Mouse (Mus musculus): Measurements from ENCODE around the gene Uso1. TPM values are rescaled to one million over a fixed set of nuclear protein-coding genes. Genes with fewer than 3 reads are reported as not detected.

Uso1 gene
- total RNA-seq, 1 experiment = 51.6 TPM

- Histone ChIP-seq H3K4me1 (ENCODE audit: control insufficient read depth in 2 of 2, insufficient read depth in 2 of 2, low read length in 2 of 2, poor library complexity in 1 of 2) (peaks cover 2 to 12% of the 10 kb centered on the region in 2 experiments; a peak in 3 of 4 replicates), H3K9me3 (ENCODE audit: control insufficient read depth, insufficient read depth, low read depth, low read length) (no peaks in the 10 kb centered on the region), H3K36me3 (ENCODE audit: control insufficient read depth, insufficient read depth, low read length, poor library complexity, severe bottlenecking) (no peaks in the 10 kb centered on the region), H3K9ac (ENCODE audit: insufficient read depth, low read depth, low read length, poor library complexity, severe bottlenecking) (peak overlapping the region; percentile 81), H3K4me3 (ENCODE audit: insufficient read depth in 1 of 2, low read depth in 1 of 2, low read length in 2 of 2, poor library complexity in 1 of 2, severe bottlenecking in 1 of 2) (peak overlapping the region; percentile 78 to 84), H3K27ac (ENCODE audit: insufficient read depth, low read depth, low read length, poor library complexity, severe bottlenecking) (no peak overlapping the region)
- TF ChIP-seq CHD2 (IDR thresholded peaks at IDR 0.05; ENCODE audit: low read depth, low read length) = no peak
- peak; percentile 58; the same call in 1 of the 2 replicates for TF ChIP-seq HCFC1 (IDR thresholded peaks at IDR 0.05; ENCODE audit: borderline replicate concordance, insufficient read depth, low read length)
- no peak for TF ChIP-seq MAFK (IDR thresholded peaks at IDR 0.05; ENCODE audit: insufficient read depth, low read depth, low read length)
- TF ChIP-seq ZC3H11A (IDR thresholded peaks at IDR 0.05; ENCODE audit: borderline replicate concordance, low read depth, low read length) = no peak
- TF ChIP-seq ZNF384 (IDR thresholded peaks at IDR 0.05; ENCODE audit: low read depth, low read length) = no peak
- no peak for DNase-seq (ENCODE audit: low read depth, low spot score)
- in situ Hi-C loops (cut with MboI; ENCODE audit: low sequenced_read_pairs in 2 of 2, unreplicated experiment in 2 of 2) = no loop called here
Observed at GRCm38 (mm10) chr5:92138093-92138621, 419 bp downstream of the Uso1 start.

- Histone ChIP-seq H3K4me3 (ENCODE audit: insufficient read depth in 1 of 2, low read depth in 1 of 2, low read length in 2 of 2, poor library complexity in 1 of 2, severe bottlenecking in 1 of 2) (no peak overlapping the region), H3K27ac (ENCODE audit: insufficient read depth, low read depth, low read length, poor library complexity, severe bottlenecking) (no peak overlapping the region), H3K9ac (ENCODE audit: insufficient read depth, low read depth, low read length, poor library complexity, severe bottlenecking) (0 out of 2 replicates have a peak overlapping the region, but pooled peaks have one; percentile 12), H3K4me1 (ENCODE audit: control insufficient read depth in 2 of 2, insufficient read depth in 2 of 2, low read length in 2 of 2, poor library complexity in 1 of 2) (peaks cover 2 to 8% of the 10 kb centered on the region in 2 experiments; a peak in 2 of 4 replicates), H3K9me3 (ENCODE audit: control insufficient read depth, insufficient read depth, low read depth, low read length) (no peaks in the 10 kb centered on the region), H3K36me3 (ENCODE audit: control insufficient read depth, insufficient read depth, low read length, poor library complexity, severe bottlenecking) (no peaks in the 10 kb centered on the region)
- in situ Hi-C loops (cut with MboI; ENCODE audit: low sequenced_read_pairs in 2 of 2, unreplicated experiment in 2 of 2) = no loop called here
- no peak for DNase-seq (ENCODE audit: low read depth, low spot score)
- TF ChIP-seq ZC3H11A (IDR thresholded peaks at IDR 0.05; ENCODE audit: borderline replicate concordance, low read depth, low read length) (no peak), MAFK (IDR thresholded peaks at IDR 0.05; ENCODE audit: insufficient read depth, low read depth, low read length) (no peak), HCFC1 (IDR thresholded peaks at IDR 0.05; ENCODE audit: borderline replicate concordance, insufficient read depth, low read length) (no peak), CHD2 (IDR thresholded peaks at IDR 0.05; ENCODE audit: low read depth, low read length) (no peak), ZNF384 (IDR thresholded peaks at IDR 0.05; ENCODE audit: low read depth, low read length) (no peak)
Observed at GRCm38 (mm10) chr5:92139191-92139590, 1.5 kb downstream of the Uso1 start.

- no peak overlapping the region for H3K4me3 ChIP-seq (ENCODE audit: insufficient read depth in 1 of 2, low read depth in 1 of 2, low read length in 2 of 2, poor library complexity in 1 of 2, severe bottlenecking in 1 of 2)
- no peaks in the 10 kb centered on the region for H3K36me3 ChIP-seq (ENCODE audit: control insufficient read depth, insufficient read depth, low read length, poor library complexity, severe bottlenecking)
- TF ChIP-seq CHD2 (IDR thresholded peaks at IDR 0.05; ENCODE audit: low read depth, low read length) (no peak), MAFK (IDR thresholded peaks at IDR 0.05; ENCODE audit: insufficient read depth, low read depth, low read length) (no peak), ZNF384 (IDR thresholded peaks at IDR 0.05; ENCODE audit: low read depth, low read length) (no peak), HCFC1 (IDR thresholded peaks at IDR 0.05; ENCODE audit: borderline replicate concordance, insufficient read depth, low read length) (no peak), ZC3H11A (IDR thresholded peaks at IDR 0.05; ENCODE audit: borderline replicate concordance, low read depth, low read length) (no peak)
- peaks cover 2 to 8% of the 10 kb centered on the region in 2 experiments; a peak in 2 of 4 replicates for H3K4me1 ChIP-seq (ENCODE audit: control insufficient read depth in 2 of 2, insufficient read depth in 2 of 2, low read length in 2 of 2, poor library complexity in 1 of 2)
- no peak for DNase-seq (ENCODE audit: low read depth, low spot score)
- no peak overlapping the region for H3K9ac ChIP-seq (ENCODE audit: insufficient read depth, low read depth, low read length, poor library complexity, severe bottlenecking)
- no peaks in the 10 kb centered on the region for H3K9me3 ChIP-seq (ENCODE audit: control insufficient read depth, insufficient read depth, low read depth, low read length)
- no peak overlapping the region for H3K27ac ChIP-seq (ENCODE audit: insufficient read depth, low read depth, low read length, poor library complexity, severe bottlenecking)
- in situ Hi-C loops (cut with MboI; ENCODE audit: low sequenced_read_pairs in 2 of 2, unreplicated experiment in 2 of 2) = no loop called here
Observed at GRCm38 (mm10) chr5:92141696-92142095, 4.0 kb downstream of the Uso1 start.

GRCm38 (mm10) chr5:92142481-92142880, 4.7 kb downstream of the Uso1 start:
- Histone ChIP-seq H3K36me3 (ENCODE audit: control insufficient read depth, insufficient read depth, low read length, poor library complexity, severe bottlenecking) (no peaks in the 10 kb centered on the region), H3K27ac (ENCODE audit: insufficient read depth, low read depth, low read length, poor library complexity, severe bottlenecking) (no peak overlapping the region), H3K4me1 (ENCODE audit: control insufficient read depth in 2 of 2, insufficient read depth in 2 of 2, low read length in 2 of 2, poor library complexity in 1 of 2) (peaks cover 2 to 8% of the 10 kb centered on the region in 2 experiments; a peak in 2 of 4 replicates), H3K4me3 (ENCODE audit: insufficient read depth in 1 of 2, low read depth in 1 of 2, low read length in 2 of 2, poor library complexity in 1 of 2, severe bottlenecking in 1 of 2) (no peak overlapping the region), H3K9ac (ENCODE audit: insufficient read depth, low read depth, low read length, poor library complexity, severe bottlenecking) (no peak overlapping the region), H3K9me3 (ENCODE audit: control insufficient read depth, insufficient read depth, low read depth, low read length) (no peaks in the 10 kb centered on the region)
- no peak for DNase-seq (ENCODE audit: low read depth, low spot score)
- no peak for TF ChIP-seq MAFK (IDR thresholded peaks at IDR 0.05; ENCODE audit: insufficient read depth, low read depth, low read length)
- TF ChIP-seq ZNF384 (IDR thresholded peaks at IDR 0.05; ENCODE audit: low read depth, low read length) = no peak
- TF ChIP-seq ZC3H11A (IDR thresholded peaks at IDR 0.05; ENCODE audit: borderline replicate concordance, low read depth, low read length) = no peak
- no peak for TF ChIP-seq HCFC1 (IDR thresholded peaks at IDR 0.05; ENCODE audit: borderline replicate concordance, insufficient read depth, low read length)
- no peak for TF ChIP-seq CHD2 (IDR thresholded peaks at IDR 0.05; ENCODE audit: low read depth, low read length)
- in situ Hi-C loops (cut with MboI; ENCODE audit: low sequenced_read_pairs in 2 of 2, unreplicated experiment in 2 of 2) = no loop called here

All from ES-E14 (cell line).